Mouse (Mus musculus): ENCODE measurements around the gene Rpl24.
A peak's percentile ranks its signal among the peaks of the same experiment; 100 is the strongest.
"Not testable (repeated sequence)": the region's sequence is repeated elsewhere in the genome, so short reads cannot be mapped to it uniquely, and the experiment has no call there.

The Rpl24 gene

DNA sequence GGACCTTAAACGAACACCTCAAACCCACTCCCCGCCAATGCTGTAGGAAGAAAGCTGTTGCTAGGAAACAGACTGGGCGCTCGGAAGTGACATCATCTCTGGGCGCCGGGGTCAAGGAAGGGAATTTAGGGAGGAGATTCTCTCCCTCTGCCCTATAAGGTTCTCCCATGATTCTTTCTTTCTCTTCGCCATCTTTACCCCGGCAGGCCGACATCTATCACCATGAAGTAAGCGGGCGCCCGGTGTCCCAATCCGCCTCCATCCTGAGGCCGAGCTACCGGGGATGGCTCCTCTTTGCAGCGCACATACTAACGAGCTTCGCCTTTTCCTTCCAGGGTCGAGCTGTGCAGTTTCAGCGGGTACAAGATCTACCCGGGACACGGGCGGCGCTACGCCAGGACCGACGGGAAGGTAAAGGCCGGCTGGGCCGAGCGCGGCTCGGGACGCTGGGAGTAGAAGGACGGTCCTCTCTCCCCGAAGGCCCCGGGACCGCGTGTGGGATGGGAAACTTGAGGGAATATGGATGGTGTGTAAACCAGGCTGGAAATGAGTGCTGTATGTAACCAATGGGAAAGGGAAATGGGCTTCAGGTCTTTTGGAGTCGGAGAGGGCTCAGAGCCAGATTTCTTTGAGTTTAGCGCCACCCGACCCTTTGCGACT, at the start of gene Rpl24:
Gene Rpl24, plus strand, starts transcription at position 64 of the 660 bp plus-strand sequence.
- DNase-seq (ENCODE audit: low read depth, low spot score): peak; percentile 94

DNA sequence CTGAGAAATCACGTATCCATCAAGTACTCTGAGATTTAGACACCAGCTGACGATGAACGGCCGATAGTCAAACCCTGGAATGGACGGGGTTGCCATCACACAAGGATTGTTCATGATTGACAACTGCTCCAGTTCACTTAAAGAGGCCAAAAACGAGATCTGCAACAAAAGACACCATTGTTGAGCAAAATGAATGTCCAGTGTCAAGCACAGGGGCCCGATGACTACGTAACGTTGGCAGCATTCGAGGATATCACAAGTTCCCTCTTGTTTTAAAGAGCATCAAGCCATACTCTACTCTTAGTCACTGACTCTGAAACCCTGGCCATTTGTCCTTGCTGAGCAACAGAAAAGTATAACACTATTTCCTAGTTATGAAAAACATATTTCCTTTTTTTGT, 44.0 kb upstream of the Rpl24 start:
- DNase-seq (ENCODE audit: low read depth, low spot score): no peak

- DNase-seq (ENCODE audit: low read depth, low spot score): no peak
Measured at GRCm38 (mm10) chr16:55924010-55924409, 42.1 kb upstream of the Rpl24 start.

DNA sequence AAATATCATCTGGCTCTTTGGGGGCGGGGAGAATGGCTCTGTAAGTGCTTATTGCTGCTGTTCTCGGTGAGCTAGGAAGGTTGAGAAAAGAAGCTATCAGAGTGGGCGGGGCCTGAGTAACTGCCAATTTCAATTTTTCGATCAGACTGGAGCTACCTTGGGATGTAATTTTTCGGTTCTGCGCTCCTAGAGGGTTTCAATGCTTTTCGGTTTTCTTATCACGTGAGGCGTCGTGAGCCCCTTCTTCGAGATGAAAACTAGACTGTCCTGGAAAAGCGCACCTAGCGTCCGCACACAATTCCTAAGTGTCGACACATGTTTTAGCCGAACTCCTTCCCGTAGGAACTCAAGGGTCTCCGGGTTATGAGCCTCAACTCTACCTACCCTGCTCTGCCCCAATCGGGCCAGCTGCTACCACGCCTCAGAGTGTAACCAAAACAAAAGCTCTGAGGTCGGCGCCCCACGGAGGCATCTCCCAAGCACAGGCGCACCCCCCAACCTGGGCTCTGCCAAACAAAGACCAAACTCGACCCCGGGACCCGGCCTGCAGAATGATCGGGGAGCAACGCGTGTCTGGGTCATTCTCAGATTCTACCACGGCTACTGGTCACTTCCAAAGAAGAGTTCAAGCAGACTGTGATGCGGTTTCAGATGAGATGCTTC, 32.3 kb upstream of the Rpl24 start:
- DNase-seq (ENCODE audit: low read depth, low spot score): peak; percentile 6

GRCm38 (mm10) chr16:55934453-55935037, 31.5 kb upstream of the Rpl24 start, which contains the start of gene Cep97:
Gene Cep97, minus strand, starts transcription at chr16:55934855.
- peak; percentile 85 for DNase-seq (ENCODE audit: low read depth, low spot score)

- DNase-seq (ENCODE audit: low read depth, low spot score): no peak
Measured at GRCm38 (mm10) chr16:55938761-55939160, 27.3 kb upstream of the Rpl24 start.

- DNase-seq (ENCODE audit: low read depth, low spot score): no peak
Measured at GRCm38 (mm10) chr16:55939703-55940102, 26.4 kb upstream of the Rpl24 start.

DNA sequence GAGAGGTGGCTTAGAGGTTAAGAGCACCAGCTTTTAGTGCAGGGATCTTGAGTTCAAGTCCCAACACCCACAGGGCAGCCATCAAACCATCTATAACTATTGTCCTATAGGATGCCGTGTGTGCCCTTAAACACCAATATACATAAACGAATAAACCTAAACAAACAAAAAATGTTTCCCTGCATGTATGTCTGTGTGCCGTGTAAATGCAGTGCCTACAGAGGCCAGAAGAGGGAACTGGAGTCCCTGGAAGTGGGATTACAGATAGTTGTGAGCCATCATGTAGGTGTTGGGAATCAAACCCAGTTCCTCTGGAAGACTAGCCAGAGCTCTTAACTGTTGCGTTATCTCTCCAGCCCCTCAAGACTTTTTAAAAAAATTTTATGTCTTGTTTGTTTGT, 25.3 kb upstream of the Rpl24 start:
- no peak for DNase-seq (ENCODE audit: low read depth, low spot score)

- DNase-seq (ENCODE audit: low read depth, low spot score): no peak
Measured at GRCm38 (mm10) chr16:55947266-55947665, 18.8 kb upstream of the Rpl24 start.

- not testable (repeated sequence) for DNase-seq (ENCODE audit: low read depth, low spot score)
Measured at GRCm38 (mm10) chr16:55947876-55948410, 18.1 kb upstream of the Rpl24 start.

DNA sequence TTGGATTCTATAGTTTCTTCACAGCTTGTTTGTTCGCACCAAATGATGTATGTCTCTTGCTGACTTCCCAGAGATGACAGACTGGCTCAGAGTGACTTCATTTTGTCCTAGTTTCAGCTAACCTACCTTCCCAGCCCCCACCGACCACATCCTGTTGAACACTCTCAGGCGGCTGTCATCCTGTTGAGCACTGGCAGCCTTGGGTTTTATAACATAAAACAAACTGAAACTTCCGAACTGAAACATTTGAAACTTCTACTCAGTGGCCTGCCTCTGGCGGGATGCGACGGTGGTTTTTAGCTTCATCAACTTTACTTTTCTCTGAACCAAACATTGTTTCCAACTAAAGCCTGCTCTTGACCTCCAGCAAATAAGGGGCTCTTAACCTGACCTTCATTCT, 17.1 kb upstream of the Rpl24 start:
- no peak for DNase-seq (ENCODE audit: low read depth, low spot score)

DNA sequence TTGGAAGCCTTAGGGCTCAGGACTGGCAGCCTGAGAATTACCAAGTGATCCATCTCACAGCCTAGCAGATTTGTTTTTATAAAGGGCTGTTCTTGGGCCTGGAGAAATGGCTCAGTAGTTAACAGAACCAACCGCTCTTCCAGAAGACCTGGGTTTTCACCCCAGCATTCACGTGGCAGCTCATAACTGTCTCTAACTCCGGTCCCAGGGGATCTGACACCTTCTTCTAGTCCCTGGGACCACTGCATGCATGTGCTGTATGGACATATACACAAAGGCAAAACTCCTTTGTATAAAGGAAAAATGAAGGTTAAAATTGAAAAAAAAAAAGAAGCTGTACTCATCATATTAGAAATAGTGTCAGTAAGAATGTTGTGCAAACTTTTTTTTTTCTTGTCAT, 15.6 kb upstream of the Rpl24 start:
- no peak for DNase-seq (ENCODE audit: low read depth, low spot score)

GRCm38 (mm10) chr16:55950946-55951678, 15.0 kb upstream of the Rpl24 start:
- no peak for DNase-seq (ENCODE audit: low read depth, low spot score)

DNA sequence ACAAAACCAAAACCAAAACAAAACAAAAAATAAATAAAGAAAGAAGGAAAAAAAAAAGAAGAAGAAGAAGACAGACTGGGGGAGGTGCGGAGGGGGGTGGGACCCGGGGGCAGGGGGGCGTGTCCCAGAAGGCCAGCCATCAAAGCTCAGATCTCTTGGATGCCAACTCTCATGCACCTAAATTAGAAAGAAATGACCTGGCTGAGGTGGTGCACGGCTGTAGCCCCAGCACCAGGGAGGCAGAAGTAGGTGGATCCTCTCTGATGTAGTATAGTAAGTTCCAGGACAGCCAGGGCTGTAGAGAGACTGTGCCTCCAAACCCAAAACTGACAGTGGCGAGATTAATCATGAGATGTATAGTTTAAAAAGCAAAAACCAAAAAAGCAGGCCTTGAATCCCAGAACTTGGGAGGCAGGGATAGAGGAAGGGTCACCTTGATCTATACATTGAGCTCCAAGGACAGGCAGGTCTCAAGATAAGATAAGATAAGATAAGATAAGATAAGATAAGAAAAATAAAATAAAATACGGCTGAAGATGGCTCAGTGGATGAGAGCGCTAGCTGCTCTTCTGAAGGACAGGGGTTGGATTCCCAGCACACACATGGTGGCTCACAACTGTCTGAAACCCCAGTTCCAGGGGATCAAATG, 14.3 kb upstream of the Rpl24 start:
- no peak for DNase-seq (ENCODE audit: low read depth, low spot score)

GRCm38 (mm10) chr16:55952771-55953170, 13.3 kb upstream of the Rpl24 start:
- no peak for DNase-seq (ENCODE audit: low read depth, low spot score)

DNA sequence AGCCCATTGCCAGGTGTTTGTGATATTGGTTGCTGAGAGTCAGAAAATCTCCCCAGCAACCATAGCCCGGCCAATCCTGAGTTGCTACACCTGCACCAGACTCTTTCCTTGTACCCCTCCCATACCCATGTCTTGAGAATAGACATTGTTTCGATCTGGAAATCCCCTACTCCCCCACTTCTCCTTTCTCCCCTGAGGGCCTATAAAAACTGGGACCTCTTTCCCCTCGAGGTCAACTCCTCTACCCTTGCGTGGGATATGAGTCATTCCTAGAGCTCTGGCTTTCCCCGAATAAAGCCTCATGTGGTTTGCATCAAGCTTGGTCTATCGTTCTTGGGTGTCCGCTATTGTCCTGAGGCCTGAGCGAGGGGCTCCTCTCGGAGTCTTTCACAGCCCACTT, 11.9 kb upstream of the Rpl24 start:
- DNase-seq (ENCODE audit: low read depth, low spot score): not testable (repeated sequence)

- not testable (repeated sequence) for DNase-seq (ENCODE audit: low read depth, low spot score)
Measured at GRCm38 (mm10) chr16:55963068-55963467, 3.0 kb upstream of the Rpl24 start.

DNA sequence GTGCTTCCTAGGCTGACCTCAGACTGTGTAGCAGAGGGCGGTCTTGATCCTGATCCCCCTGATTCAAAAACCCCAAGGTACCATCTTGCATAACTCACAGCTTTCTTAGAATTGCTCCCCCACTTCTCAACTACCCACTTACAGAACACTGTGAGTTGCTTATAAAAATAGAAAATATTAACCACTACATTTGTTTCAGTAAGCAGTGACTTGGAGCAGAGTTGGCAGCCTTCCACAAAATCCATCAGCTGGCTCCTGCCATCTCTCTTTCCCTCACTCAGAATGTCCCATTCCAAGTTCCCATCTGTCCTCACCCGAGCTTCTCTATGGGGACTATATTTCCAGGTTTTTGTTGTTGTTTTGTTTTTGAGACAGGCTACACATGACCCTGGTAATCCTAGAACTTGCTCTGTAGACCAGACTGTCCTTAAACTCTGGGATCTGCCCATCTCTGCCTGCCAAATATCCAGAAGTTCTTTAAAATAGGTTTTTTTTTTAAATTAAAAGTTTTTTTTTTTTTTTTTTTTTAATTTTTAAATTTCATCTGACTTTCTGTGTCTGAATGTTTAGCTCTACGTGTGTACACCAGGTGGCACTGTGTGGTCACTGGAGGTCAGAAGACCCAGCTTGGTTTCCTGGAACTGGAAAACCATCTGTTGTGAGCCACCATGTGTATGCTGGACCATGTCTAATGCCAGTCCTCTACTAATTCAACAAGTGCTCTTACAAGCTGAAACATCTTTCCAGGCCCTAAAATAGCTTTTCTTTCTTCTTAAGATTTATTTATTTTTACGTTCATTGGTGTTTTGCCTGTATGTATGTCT, 1.7 kb upstream of the Rpl24 start:
- DNase-seq (ENCODE audit: low read depth, low spot score): no peak

- DNase-seq (ENCODE audit: low read depth, low spot score): no peak
Measured at GRCm38 (mm10) chr16:55967221-55967620, 1.1 kb downstream of the Rpl24 start.

DNA sequence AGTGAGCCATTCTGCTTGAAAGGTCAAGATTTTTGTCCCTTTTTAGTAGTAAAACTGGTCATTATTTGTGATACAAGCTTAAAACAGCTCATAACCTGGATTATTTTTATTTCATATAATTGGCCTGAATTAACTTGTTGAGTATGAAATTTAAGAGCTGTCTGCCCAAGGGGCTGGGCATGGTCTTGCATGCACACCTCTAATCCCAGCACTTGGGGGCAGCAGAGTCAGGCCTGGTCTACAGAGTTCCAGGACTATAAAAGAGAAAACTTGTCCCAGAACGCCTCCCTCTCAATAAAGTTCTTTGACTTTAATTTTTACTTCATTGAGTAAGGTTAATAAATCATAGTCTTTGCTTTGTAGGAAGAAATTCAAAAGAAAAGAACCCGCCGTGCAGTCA, 3.1 kb downstream of the Rpl24 start:
- DNase-seq (ENCODE audit: low read depth, low spot score): no peak

GRCm38 (mm10) chr16:55970416-55970815, 4.3 kb downstream of the Rpl24 start:
- DNase-seq (ENCODE audit: low read depth, low spot score): no peak
